Mouse (Mus musculus) midbrain, embryonic 13.5 days (tissue): ENCODE results near the gene Il1r1. TPM values are rescaled to one million over a fixed set of nuclear protein-coding genes. Genes with fewer than 3 reads are reported as not detected.

Experiments used
- ATAC-seq: fragments of 200-750 bp; cut with Nextera tagmentation; 2 replicates; pipeline ENCODE4 v1.8.0; 2017; ENCODE audit warnings: mild to moderate bottlenecking, moderate TSS enrichment, moderate library complexity
- H3K27ac ChIP-seq: fragments of 300-500 bp; sonication (generic); 2 replicates; pipeline ENCODE4 v1.5.1; 2015; ENCODE audit warnings: inconsistent platforms, mild to moderate bottlenecking, moderate library complexity
- H3K27me3 ChIP-seq: fragments of 300-500 bp; sonication (generic); 2 replicates; pipeline ENCODE4 v1.6.1; 2015; ENCODE audit warnings: mild to moderate bottlenecking, inconsistent platforms
- H3K36me3 ChIP-seq: fragments of 300-500 bp; sonication (generic); 2 replicates; pipeline ENCODE4 v1.6.1; 2015; ENCODE audit warnings: mild to moderate bottlenecking, inconsistent platforms
- H3K4me1 ChIP-seq: fragments of 300-500 bp; sonication (generic); replicated peaks from 2 replicates; pipeline ENCODE4 v1.6.1; 2015; ENCODE audit warnings: inconsistent platforms
- H3K4me2 ChIP-seq: fragments of 300-500 bp; sonication (generic); replicated peaks from 2 replicates; pipeline ENCODE4 v1.6.1; 2015; ENCODE audit warnings: moderate library complexity, mild to moderate bottlenecking, inconsistent platforms
- H3K4me3 ChIP-seq: fragments of 300-500 bp; sonication (generic); replicated peaks from 2 replicates; pipeline ENCODE4 v1.5.1; 2015; ENCODE audit warnings: mild to moderate bottlenecking, inconsistent platforms
- H3K9ac ChIP-seq: fragments of 300-500 bp; sonication (generic); replicated peaks from 2 replicates; pipeline ENCODE4 v1.6.1; 2015; ENCODE audit warnings: mild to moderate bottlenecking, inconsistent platforms
- H3K9me3 ChIP-seq: fragments of 300-500 bp; sonication (generic); 2 replicates; pipeline ENCODE4 v1.6.1; 2016; ENCODE audit warnings: mild to moderate bottlenecking, inconsistent platforms
- WGBS: fragments of 180-500 bp; shearing (Covaris S2); methylation state at CpG from one replicate; pipeline ENCODE4 v1.1.7; 2015; 5-methylcytosine and 5-hydroxymethylcytosine counted together
- polyA plus RNA-seq: library from polyadenylated mRNA; unstranded; fragments of >200 nt; fragmentation: Nextera tagmentation; extraction: Ambion mirVana; gene quantifications from 2 replicates; pipeline ENCODE4 v1.2.1, GENCODE M21; 2015

Il1r1 gene
- polyA plus RNA-seq, 1 experiment from 2014 or later, result 0.55 TPM

- H3K27me3 ChIP-seq, result no peaks in the 10 kb centered on the region
- ATAC-seq, result no peak
- 84% methylated on average over 10 of the region's 10 CpGs for WGBS
- H3K9me3 ChIP-seq, result no peaks in the 10 kb centered on the region
- no peaks in the 10 kb centered on the region for H3K4me1 ChIP-seq
- no peak overlapping the region for H3K27ac ChIP-seq
- H3K4me3 ChIP-seq, result no peak overlapping the region
- H3K36me3 ChIP-seq, result no peaks in the 10 kb centered on the region
- H3K4me2 ChIP-seq, result no peak overlapping the region
- no peak overlapping the region for H3K9ac ChIP-seq
Observed at GRCm38 (mm10) chr1:40275285-40276013, 50.6 kb downstream of the Il1r1 start.

GRCm38 (mm10) chr1:40277944-40278343, 53.1 kb downstream of the Il1r1 start:
- H3K4me2 ChIP-seq, result no peak overlapping the region
- H3K4me3 ChIP-seq, result no peak overlapping the region
- WGBS, result 92% methylated on average over 4 of the region's 4 CpGs
- H3K36me3 ChIP-seq, result no peaks in the 10 kb centered on the region
- H3K9ac ChIP-seq, result no peak overlapping the region
- no peak overlapping the region for H3K27ac ChIP-seq
- ATAC-seq, result no peak
- H3K27me3 ChIP-seq, result no peaks in the 10 kb centered on the region
- no peaks in the 10 kb centered on the region for H3K4me1 ChIP-seq
- H3K9me3 ChIP-seq, result no peaks in the 10 kb centered on the region

- Histone ChIP-seq H3K27ac (no peak overlapping the region), H3K4me2 (no peak overlapping the region), H3K4me3 (no peak overlapping the region), H3K9ac (no peak overlapping the region), H3K27me3 (no peaks in the 10 kb centered on the region), H3K36me3 (no peaks in the 10 kb centered on the region), H3K4me1 (no peaks in the 10 kb centered on the region), H3K9me3 (no peaks in the 10 kb centered on the region)
- 71% methylated on average over 2 of the region's 2 CpGs for WGBS
- ATAC-seq, result no peak
Observed at GRCm38 (mm10) chr1:40278720-40279119, 53.8 kb downstream of the Il1r1 start.

- WGBS, result 90% methylated on average over 11 of the region's 11 CpGs
- H3K9me3 ChIP-seq, result no peaks in the 10 kb centered on the region
- no peak overlapping the region for H3K4me2 ChIP-seq
- no peaks in the 10 kb centered on the region for H3K4me1 ChIP-seq
- no peak for ATAC-seq
- H3K27ac ChIP-seq, result no peak overlapping the region
- no peaks in the 10 kb centered on the region for H3K27me3 ChIP-seq
- H3K9ac ChIP-seq, result no peak overlapping the region
- no peaks in the 10 kb centered on the region for H3K36me3 ChIP-seq
- no peak overlapping the region for H3K4me3 ChIP-seq
Observed at GRCm38 (mm10) chr1:40279182-40279743, 54.4 kb downstream of the Il1r1 start.

GRCm38 (mm10) chr1:40281950-40282349, 57.1 kb downstream of the Il1r1 start:
- no peak overlapping the region for H3K4me3 ChIP-seq
- H3K9me3 ChIP-seq, result no peaks in the 10 kb centered on the region
- H3K4me2 ChIP-seq, result no peak overlapping the region
- H3K27ac ChIP-seq, result no peak overlapping the region
- whole genome bisulfite sequencing, result 80% methylated on average over 4 of the region's 4 CpGs
- no peaks in the 10 kb centered on the region for H3K4me1 ChIP-seq
- no peak for ATAC-seq
- no peaks in the 10 kb centered on the region for H3K36me3 ChIP-seq
- no peaks in the 10 kb centered on the region for H3K27me3 ChIP-seq
- H3K9ac ChIP-seq, result no peak overlapping the region

GRCm38 (mm10) chr1:40282394-40282793, 57.5 kb downstream of the Il1r1 start:
- ATAC-seq, result no peak
- no peaks in the 10 kb centered on the region for H3K9me3 ChIP-seq
- no peak overlapping the region for H3K4me3 ChIP-seq
- H3K36me3 ChIP-seq, result no peaks in the 10 kb centered on the region
- WGBS, result 78% methylated on average over 3 of the region's 3 CpGs
- H3K9ac ChIP-seq, result no peak overlapping the region
- no peak overlapping the region for H3K4me2 ChIP-seq
- H3K27me3 ChIP-seq, result no peaks in the 10 kb centered on the region
- no peak overlapping the region for H3K27ac ChIP-seq
- no peaks in the 10 kb centered on the region for H3K4me1 ChIP-seq

GRCm38 (mm10) chr1:40283995-40284394, 59.1 kb downstream of the Il1r1 start:
- H3K4me2 ChIP-seq, result no peak overlapping the region

GRCm38 (mm10) chr1:40290489-40291255, 65.8 kb downstream of the Il1r1 start:
- H3K4me1 ChIP-seq, result no peaks in the 10 kb centered on the region
- H3K4me2 ChIP-seq, result no peak overlapping the region
- H3K9me3 ChIP-seq, result no peaks in the 10 kb centered on the region
- no peaks in the 10 kb centered on the region for H3K36me3 ChIP-seq
- no peak overlapping the region for H3K27ac ChIP-seq
- 69% methylated on average over 12 of the region's 12 CpGs for WGBS
- no peak overlapping the region for H3K9ac ChIP-seq
- no peak overlapping the region for H3K4me3 ChIP-seq
- H3K27me3 ChIP-seq, result no peaks in the 10 kb centered on the region
- ATAC-seq, result no peak

More at GRCm38 (mm10) chr1:40283995-40284394, 59.1 kb downstream of the Il1r1 start:
- 91% methylated on average over 5 of the region's 5 CpGs for WGBS
- ATAC-seq, result no peak
- Histone ChIP-seq H3K27me3 (no peaks in the 10 kb centered on the region), H3K4me1 (no peaks in the 10 kb centered on the region), H3K9ac (no peak overlapping the region), H3K4me3 (no peak overlapping the region), H3K36me3 (no peaks in the 10 kb centered on the region), H3K9me3 (no peaks in the 10 kb centered on the region), H3K27ac (no peak overlapping the region)

GRCm38 (mm10) chr1:40292231-40292630, 67.4 kb downstream of the Il1r1 start:
- H3K27me3 ChIP-seq, result no peaks in the 10 kb centered on the region
- H3K36me3 ChIP-seq, result no peaks in the 10 kb centered on the region
- H3K9me3 ChIP-seq, result no peaks in the 10 kb centered on the region
- WGBS, result 94% methylated on average over 2 of the region's 2 CpGs
- ATAC-seq, result no peak
- H3K4me1 ChIP-seq, result no peaks in the 10 kb centered on the region
- H3K4me2 ChIP-seq, result no peak overlapping the region
- H3K4me3 ChIP-seq, result no peak overlapping the region
- H3K9ac ChIP-seq, result no peak overlapping the region
- no peak overlapping the region for H3K27ac ChIP-seq

GRCm38 (mm10) chr1:40293891-40294290, 69.0 kb downstream of the Il1r1 start:
- Histone ChIP-seq H3K36me3 (no peaks in the 10 kb centered on the region), H3K4me1 (no peaks in the 10 kb centered on the region), H3K27me3 (no peaks in the 10 kb centered on the region), H3K9me3 (no peaks in the 10 kb centered on the region), H3K27ac (no peak overlapping the region), H3K4me2 (no peak overlapping the region), H3K4me3 (no peak overlapping the region), H3K9ac (no peak overlapping the region)
- ATAC-seq, result no peak
- WGBS, result 94% methylated on average over 7 of the region's 7 CpGs

- Histone ChIP-seq H3K4me2 (no peak overlapping the region), H3K9me3 (no peaks in the 10 kb centered on the region), H3K27ac (no peak overlapping the region), H3K4me3 (no peak overlapping the region), H3K9ac (no peak overlapping the region), H3K36me3 (no peaks in the 10 kb centered on the region), H3K4me1 (no peaks in the 10 kb centered on the region), H3K27me3 (no peaks in the 10 kb centered on the region)
- no peak for ATAC-seq
- 91% methylated on average over 9 of the region's 9 CpGs for WGBS
Observed at GRCm38 (mm10) chr1:40294824-40295223, 69.9 kb downstream of the Il1r1 start.

- no peaks in the 10 kb centered on the region for H3K36me3 ChIP-seq
- no peaks in the 10 kb centered on the region for H3K9me3 ChIP-seq
- no peak for ATAC-seq
- H3K27ac ChIP-seq, result no peak overlapping the region
- no peak overlapping the region for H3K4me3 ChIP-seq
- no peaks in the 10 kb centered on the region for H3K27me3 ChIP-seq
- WGBS, result 90% methylated on average over 2 of the region's 2 CpGs
- H3K9ac ChIP-seq, result no peak overlapping the region
- H3K4me2 ChIP-seq, result no peak overlapping the region
- H3K4me1 ChIP-seq, result no peaks in the 10 kb centered on the region
Observed at GRCm38 (mm10) chr1:40298053-40298452, 73.2 kb downstream of the Il1r1 start.
